Mouse (Mus musculus) thymus, postnatal 14 days (tissue): ENCODE measurements around the gene Slc35f2.

Experiments used
- DNase-seq: peaks from one replicate; pipeline ENCODE4 v3.0.0; 2021

Gene Slc35f2

DNA sequence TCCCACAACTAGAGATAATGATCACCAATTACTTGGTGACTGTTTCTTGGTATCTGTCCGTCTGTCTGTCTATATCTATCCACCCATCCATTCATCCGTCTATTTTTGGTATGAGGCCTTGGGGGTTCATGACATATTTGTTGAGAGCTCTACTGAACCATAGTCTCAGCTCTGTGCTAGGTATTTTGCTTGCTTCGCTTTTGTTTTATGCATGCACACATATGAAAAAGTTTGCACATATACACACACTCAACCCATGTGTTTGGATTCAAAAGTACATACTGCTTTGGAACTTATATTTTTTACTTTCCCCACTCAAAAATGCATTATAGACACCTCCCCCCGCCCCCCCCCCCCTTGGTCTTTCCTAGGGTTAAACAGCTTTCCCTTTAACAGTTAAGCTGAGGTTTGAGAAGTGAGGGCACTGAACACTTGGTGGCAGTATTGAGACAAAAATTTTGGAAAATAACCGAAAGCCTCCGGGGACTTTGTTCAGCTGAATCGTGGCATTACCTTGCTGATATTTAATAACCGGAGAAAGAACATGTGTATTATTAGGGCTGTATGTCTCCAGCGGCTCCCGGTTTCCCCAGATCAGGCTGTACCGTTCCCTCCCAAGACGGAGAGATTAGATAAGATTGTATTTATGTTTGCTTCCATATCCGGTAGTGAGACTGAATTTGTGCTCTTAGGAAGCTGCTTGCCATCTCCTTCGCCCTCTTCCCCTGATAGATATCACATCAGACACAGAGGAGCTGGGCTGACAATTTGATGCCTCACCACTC, 57.9 kb downstream of the Slc35f2 start:
- peak; percentile 58 for DNase-seq

DNA sequence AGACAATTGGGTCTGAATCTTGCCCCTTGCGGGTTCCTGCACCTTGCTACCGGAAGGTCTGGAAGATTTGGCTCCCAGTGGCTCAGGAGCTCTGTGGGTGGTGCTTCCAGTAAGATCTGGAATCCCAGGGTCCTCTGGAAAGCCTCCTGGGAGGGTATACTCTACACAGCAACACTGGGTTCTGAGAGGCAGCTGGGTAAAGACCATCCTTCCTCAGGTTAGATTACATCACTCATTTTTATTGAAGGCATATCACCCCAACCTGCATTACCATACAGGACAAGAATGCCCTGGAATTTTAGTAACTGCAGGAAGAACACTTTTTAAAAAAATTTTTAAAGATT, 58.5 kb downstream of the Slc35f2 start:
- no peak for DNase-seq

DNA sequence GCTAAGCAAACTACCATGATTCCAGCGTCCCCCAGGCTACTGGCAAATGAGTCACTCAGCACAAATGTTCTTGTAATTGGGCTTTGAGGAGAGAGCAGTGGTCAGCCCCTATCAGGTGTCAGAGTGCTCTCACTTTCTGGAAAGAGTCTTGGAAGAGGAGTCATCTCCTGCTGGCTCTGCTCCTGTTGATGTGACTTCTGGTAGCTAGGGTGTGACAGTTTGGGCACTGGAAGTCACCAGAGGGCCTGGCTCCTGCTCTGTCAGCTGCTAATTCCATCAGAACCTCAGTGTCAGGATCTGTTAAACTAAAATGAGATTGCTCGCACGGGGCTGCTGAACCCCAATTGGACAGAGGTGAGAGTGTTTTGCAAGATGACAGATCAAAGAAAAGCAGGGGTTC, 63.7 kb downstream of the Slc35f2 start:
- no peak for DNase-seq

DNA sequence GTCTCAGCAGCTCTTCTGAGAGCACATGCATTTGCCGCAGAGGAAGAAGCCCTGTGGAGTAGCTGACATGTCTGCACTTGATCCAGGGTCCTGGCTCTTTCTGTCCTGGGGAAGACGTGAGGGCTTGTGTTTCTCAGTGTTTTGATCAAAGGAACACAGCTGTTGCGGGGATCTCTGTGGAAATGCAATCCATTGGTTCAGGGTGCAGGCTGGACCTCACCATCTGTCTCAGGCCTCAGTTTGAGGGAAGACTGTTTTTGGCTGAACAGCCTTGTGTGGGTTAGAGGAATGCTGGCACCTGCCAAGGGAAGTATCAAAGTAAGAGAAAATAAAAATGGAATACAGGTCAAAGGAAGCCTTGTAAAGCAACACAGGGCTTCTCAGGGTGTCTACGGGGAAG, 64.6 kb downstream of the Slc35f2 start:
- no peak for DNase-seq

DNA sequence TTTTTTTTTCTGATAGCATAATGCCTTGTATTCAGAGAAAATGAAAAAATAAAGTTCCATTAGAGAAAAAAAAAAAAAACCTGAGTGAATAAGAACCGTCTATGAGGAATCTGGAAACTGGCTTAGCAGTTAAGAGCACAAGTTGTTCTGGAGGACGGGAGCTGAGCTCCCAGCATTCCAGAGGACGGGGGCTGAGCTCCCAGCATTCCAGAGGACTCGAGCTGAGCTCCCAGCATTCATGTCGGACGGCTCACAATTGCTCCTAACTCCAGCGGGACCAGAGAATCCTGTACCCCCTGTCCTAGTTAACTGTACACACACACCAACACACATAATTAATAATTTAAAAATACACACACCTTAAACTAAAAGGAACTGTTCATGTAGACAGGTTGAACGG, 67.5 kb downstream of the Slc35f2 start:
- DNase-seq: no peak

DNA sequence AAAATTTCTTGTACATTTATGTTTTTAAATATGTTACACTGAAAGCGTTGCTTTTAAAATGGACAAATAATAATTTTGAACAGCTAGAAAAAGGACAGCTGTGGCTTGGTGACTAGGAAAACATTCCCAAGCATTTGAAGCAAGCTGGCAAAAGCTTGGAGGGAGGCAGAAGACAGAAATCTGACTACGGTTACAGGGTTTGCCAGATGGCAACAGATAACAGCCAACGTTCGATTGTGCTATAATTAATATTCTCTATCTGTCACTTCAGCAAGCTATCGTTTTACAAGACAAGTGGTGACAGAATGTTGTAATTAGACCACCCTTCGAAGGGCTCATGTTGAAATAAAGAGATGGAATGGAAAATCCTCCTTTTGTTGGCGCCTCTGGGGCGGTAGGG, 77.2 kb downstream of the Slc35f2 start:
- no peak for DNase-seq

DNA sequence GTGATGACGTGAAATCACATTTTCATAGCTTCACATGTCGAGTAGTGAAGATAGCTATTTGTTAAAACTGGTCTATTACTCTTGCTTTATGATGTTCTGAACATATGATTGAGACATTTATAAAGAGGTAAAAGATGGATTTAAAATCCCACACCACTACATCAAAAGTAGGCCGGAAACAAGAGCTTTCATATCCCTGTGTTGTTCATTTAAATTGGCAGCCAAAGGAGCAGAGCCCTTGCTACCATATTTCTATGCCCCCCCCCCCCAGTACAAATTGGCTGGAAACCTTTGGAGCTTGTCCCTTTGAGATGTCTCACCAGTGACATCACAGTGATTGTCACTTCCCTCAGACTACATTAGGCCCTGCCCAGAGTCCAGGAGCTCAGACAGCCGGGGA, 78.5 kb downstream of the Slc35f2 start, which contains the start of gene Sln:
Sln (plus strand) TSS at position 301 of the 400 bp plus-strand sequence.
- no peak for DNase-seq

DNA sequence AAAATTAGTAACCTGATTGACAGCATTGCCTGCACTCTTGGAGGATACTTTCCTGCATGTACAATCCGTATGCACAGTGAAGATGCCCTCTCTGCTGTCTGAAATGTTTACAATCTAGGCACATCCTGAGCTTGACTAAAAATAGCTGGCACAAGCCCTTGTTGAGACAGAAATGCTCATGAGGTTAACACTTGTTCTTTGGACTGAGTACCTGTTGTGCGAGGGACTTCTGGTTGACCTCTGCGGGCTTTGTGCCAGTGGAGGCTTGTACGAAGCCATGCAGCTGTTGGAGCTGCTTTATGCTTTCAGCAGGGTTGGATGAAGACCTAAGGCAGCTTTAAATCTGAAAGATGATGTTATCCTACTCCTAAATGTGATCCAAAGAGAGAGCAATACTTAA, 80.8 kb downstream of the Slc35f2 start:
- DNase-seq: no peak

DNA sequence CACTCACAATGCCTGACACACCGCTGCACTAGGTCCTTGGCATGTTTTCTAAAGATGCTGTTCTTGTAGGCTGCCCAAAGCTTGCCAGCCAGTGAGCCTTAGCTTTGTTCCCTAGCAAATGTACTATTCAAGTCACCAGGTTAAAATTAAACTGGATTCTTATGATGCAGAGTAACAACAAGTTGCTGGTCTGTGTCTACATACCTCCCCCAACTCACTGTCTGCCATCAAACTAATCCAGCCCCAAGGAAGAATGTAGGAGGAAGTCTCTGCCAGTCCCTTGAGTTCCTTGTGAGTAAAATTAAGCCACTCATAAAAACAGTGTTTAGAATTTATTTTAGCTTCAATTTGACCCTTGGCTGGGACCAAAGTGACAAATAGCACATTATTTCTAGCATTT, 82.3 kb downstream of the Slc35f2 start:
- DNase-seq: no peak

DNA sequence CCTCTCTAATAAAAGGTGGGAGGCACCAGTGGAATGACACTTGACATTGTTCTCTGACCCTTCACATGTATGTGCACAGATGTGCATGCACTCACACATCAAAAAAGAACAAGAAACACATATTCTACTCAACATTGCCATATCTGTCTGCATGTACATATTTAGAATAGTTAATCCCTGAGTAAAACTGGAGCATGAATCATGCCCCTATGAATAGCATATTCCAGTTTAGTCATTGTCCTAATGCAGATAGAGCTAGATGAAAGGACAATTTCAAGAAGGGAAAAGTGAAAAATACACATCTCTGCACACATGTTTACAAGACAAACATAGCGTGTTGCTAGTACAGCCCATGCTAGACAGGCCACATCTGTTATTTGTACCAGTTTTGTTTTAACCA, 83.2 kb downstream of the Slc35f2 start:
- no peak for DNase-seq

DNA sequence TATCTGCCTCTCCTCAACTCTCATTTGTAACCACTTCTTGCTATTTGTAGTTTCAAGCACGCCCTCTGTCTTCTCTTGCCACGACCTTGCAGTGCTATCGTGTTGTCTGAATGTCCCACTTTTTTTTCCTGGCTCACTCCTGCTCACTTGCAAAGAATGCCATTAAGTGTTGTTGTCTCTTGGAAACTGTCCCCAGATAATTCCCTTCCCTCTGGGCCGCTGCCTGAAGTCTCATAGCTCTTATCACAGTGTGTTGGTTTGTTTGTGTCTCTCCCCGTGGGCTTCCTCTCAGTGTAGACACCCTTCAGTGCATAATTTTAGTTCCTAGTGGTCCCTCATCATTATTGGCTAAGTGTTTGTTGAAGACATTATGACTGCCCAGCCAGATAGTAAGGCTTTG, 86.5 kb downstream of the Slc35f2 start:
- DNase-seq: no peak
